Mouse (Mus musculus): Measurements from ENCODE around the gene Ppox. TPM values are rescaled to one million over a fixed set of nuclear protein-coding genes. Genes with fewer than 3 reads are reported as not detected.

Gene Ppox
- polyA plus RNA-seq, 1 experiment, result 9.0 TPM

- Histone ChIP-seq H3K27me3 (ENCODE audit: control insufficient read depth, insufficient read depth, insufficient read length) (no peaks in the 10 kb centered on the region), H3K36me3 (ENCODE audit: control insufficient read depth, insufficient read depth) (peaks cover 46% of the 10 kb centered on the region)
Observed at GRCm38 (mm10) chr1:171234126-171234525, 46.9 kb downstream of the Ppox start, which contains the start of gene Fcer1g. Fcer1g (minus strand) TSS chr1:171234365.

GRCm38 (mm10) chr1:171232800-171233730, 47.9 kb downstream of the Ppox start:
- H3K36me3 ChIP-seq (ENCODE audit: control insufficient read depth, insufficient read depth), result peaks cover 37% of the 10 kb centered on the region
- no peak overlapping the region for H3K4me3 ChIP-seq (ENCODE audit: insufficient read depth, poor library complexity, severe bottlenecking)
- H3K79me2 ChIP-seq (ENCODE audit: control insufficient read depth, insufficient read depth), result no peaks in the 10 kb centered on the region
- H3K27me3 ChIP-seq (ENCODE audit: control insufficient read depth, insufficient read depth, insufficient read length), result no peaks in the 10 kb centered on the region
- no peaks in the 10 kb centered on the region for H3K79me3 ChIP-seq (ENCODE audit: low read depth)
- TF ChIP-seq MYOD1 (IDR thresholded peaks at IDR 0.05; ENCODE audit: control insufficient read depth, insufficient read length, low read depth) (no peak), MYOG (IDR thresholded peaks at IDR 0.05; ENCODE audit: control insufficient read depth, extremely low read depth, insufficient read length) (no peak), FOSL1 (IDR thresholded peaks at IDR 0.05; ENCODE audit: insufficient read depth, low read length, poor library complexity, severe bottlenecking) (no peak), MAX (IDR thresholded peaks at IDR 0.05) (no peak), CEBPB (IDR thresholded peaks at IDR 0.05; ENCODE audit: low read depth) (no peak), USF1 (IDR thresholded peaks at IDR 0.05; ENCODE audit: low read depth) (no peak), CTCF (IDR thresholded peaks at IDR 0.05; ENCODE audit: control insufficient read depth, insufficient read depth, insufficient read length) (no peak)
- H3ac ChIP-seq (ENCODE audit: control insufficient read depth, insufficient read length, low read depth), result no peak overlapping the region

More at GRCm38 (mm10) chr1:171234126-171234525, 46.9 kb downstream of the Ppox start, which contains the start of gene Fcer1g:
- Histone ChIP-seq H3K4me3 (ENCODE audit: insufficient read depth, poor library complexity, severe bottlenecking) (no peak within 1 kb of the TSS), H3K79me2 (ENCODE audit: control insufficient read depth, insufficient read depth) (no peaks in the 10 kb centered on the region), H3K79me3 (ENCODE audit: low read depth) (no peaks in the 10 kb centered on the region), H3ac (ENCODE audit: control insufficient read depth, insufficient read length, low read depth) (no peak within 1 kb of the TSS)
- no peak for TF ChIP-seq FOSL1 (IDR thresholded peaks at IDR 0.05; ENCODE audit: insufficient read depth, low read length, poor library complexity, severe bottlenecking)
- no peak for TF ChIP-seq USF1 (IDR thresholded peaks at IDR 0.05; ENCODE audit: low read depth)
- no peak for TF ChIP-seq MYOG (IDR thresholded peaks at IDR 0.05; ENCODE audit: control insufficient read depth, extremely low read depth, insufficient read length)
- no peak for TF ChIP-seq CTCF (IDR thresholded peaks at IDR 0.05; ENCODE audit: control insufficient read depth, insufficient read depth, insufficient read length)
- no peak for TF ChIP-seq MAX (IDR thresholded peaks at IDR 0.05)
- no peak for TF ChIP-seq CEBPB (IDR thresholded peaks at IDR 0.05; ENCODE audit: low read depth)
- TF ChIP-seq MYOD1 (IDR thresholded peaks at IDR 0.05; ENCODE audit: control insufficient read depth, insufficient read length, low read depth), result no peak

- Histone ChIP-seq H3K27me3 (ENCODE audit: control insufficient read depth, insufficient read depth, insufficient read length) (no peaks in the 10 kb centered on the region), H3ac (ENCODE audit: control insufficient read depth, insufficient read length, low read depth) (no peak overlapping the region), H3K79me2 (ENCODE audit: control insufficient read depth, insufficient read depth) (no peaks in the 10 kb centered on the region), H3K79me3 (ENCODE audit: low read depth) (no peaks in the 10 kb centered on the region), H3K36me3 (ENCODE audit: control insufficient read depth, insufficient read depth) (peaks cover 31% of the 10 kb centered on the region), H3K4me3 (ENCODE audit: insufficient read depth, poor library complexity, severe bottlenecking) (no peak overlapping the region)
- TF ChIP-seq USF1 (IDR thresholded peaks at IDR 0.05; ENCODE audit: low read depth) (no peak), MYOG (IDR thresholded peaks at IDR 0.05; ENCODE audit: control insufficient read depth, extremely low read depth, insufficient read length) (no peak), CTCF (IDR thresholded peaks at IDR 0.05; ENCODE audit: control insufficient read depth, insufficient read depth, insufficient read length) (no peak), MAX (IDR thresholded peaks at IDR 0.05) (no peak), CEBPB (IDR thresholded peaks at IDR 0.05; ENCODE audit: low read depth) (no peak), MYOD1 (IDR thresholded peaks at IDR 0.05; ENCODE audit: control insufficient read depth, insufficient read length, low read depth) (no peak), FOSL1 (IDR thresholded peaks at IDR 0.05; ENCODE audit: insufficient read depth, low read length, poor library complexity, severe bottlenecking) (no peak)
Observed at GRCm38 (mm10) chr1:171232348-171232747, 48.6 kb downstream of the Ppox start.

- TF ChIP-seq MAX (IDR thresholded peaks at IDR 0.05) (no peak), CTCF (IDR thresholded peaks at IDR 0.05; ENCODE audit: control insufficient read depth, insufficient read depth, insufficient read length) (no peak), MYOD1 (IDR thresholded peaks at IDR 0.05; ENCODE audit: control insufficient read depth, insufficient read length, low read depth) (no peak), USF1 (IDR thresholded peaks at IDR 0.05; ENCODE audit: low read depth) (no peak), CEBPB (IDR thresholded peaks at IDR 0.05; ENCODE audit: low read depth) (no peak), FOSL1 (IDR thresholded peaks at IDR 0.05; ENCODE audit: insufficient read depth, low read length, poor library complexity, severe bottlenecking) (no peak), MYOG (IDR thresholded peaks at IDR 0.05; ENCODE audit: control insufficient read depth, extremely low read depth, insufficient read length) (no peak)
- no peak overlapping the region for H3K4me3 ChIP-seq (ENCODE audit: insufficient read depth, poor library complexity, severe bottlenecking)
- no peaks in the 10 kb centered on the region for H3K79me3 ChIP-seq (ENCODE audit: low read depth)
- H3K79me2 ChIP-seq (ENCODE audit: control insufficient read depth, insufficient read depth), result no peaks in the 10 kb centered on the region
- H3ac ChIP-seq (ENCODE audit: control insufficient read depth, insufficient read length, low read depth), result no peak overlapping the region
- peaks cover 26% of the 10 kb centered on the region for H3K36me3 ChIP-seq (ENCODE audit: control insufficient read depth, insufficient read depth)
- no peaks in the 10 kb centered on the region for H3K27me3 ChIP-seq (ENCODE audit: control insufficient read depth, insufficient read depth, insufficient read length)
Observed at GRCm38 (mm10) chr1:171231844-171232243, 49.1 kb downstream of the Ppox start.

GRCm38 (mm10) chr1:171230215-171230614, 50.8 kb downstream of the Ppox start:
- no peak for TF ChIP-seq USF1 (IDR thresholded peaks at IDR 0.05; ENCODE audit: low read depth)
- TF ChIP-seq MYOD1 (IDR thresholded peaks at IDR 0.05; ENCODE audit: control insufficient read depth, insufficient read length, low read depth), result no peak
- no peak for TF ChIP-seq MAX (IDR thresholded peaks at IDR 0.05)
- no peak for TF ChIP-seq CEBPB (IDR thresholded peaks at IDR 0.05; ENCODE audit: low read depth)
- TF ChIP-seq MYOG (IDR thresholded peaks at IDR 0.05; ENCODE audit: control insufficient read depth, extremely low read depth, insufficient read length), result no peak
- no peak for TF ChIP-seq FOSL1 (IDR thresholded peaks at IDR 0.05; ENCODE audit: insufficient read depth, low read length, poor library complexity, severe bottlenecking)
- no peak for TF ChIP-seq CTCF (IDR thresholded peaks at IDR 0.05; ENCODE audit: control insufficient read depth, insufficient read depth, insufficient read length)
- Histone ChIP-seq H3ac (ENCODE audit: control insufficient read depth, insufficient read length, low read depth) (no peak overlapping the region), H3K79me3 (ENCODE audit: low read depth) (no peaks in the 10 kb centered on the region), H3K36me3 (ENCODE audit: control insufficient read depth, insufficient read depth) (peaks cover 13% of the 10 kb centered on the region), H3K4me3 (ENCODE audit: insufficient read depth, poor library complexity, severe bottlenecking) (no peak overlapping the region), H3K79me2 (ENCODE audit: control insufficient read depth, insufficient read depth) (no peaks in the 10 kb centered on the region), H3K27me3 (ENCODE audit: control insufficient read depth, insufficient read depth, insufficient read length) (no peaks in the 10 kb centered on the region)
